24 mouse cellular contexts compared by ENCODE assay signal in genomic region chr13:51253371-51253770, GRCm38 (mm10).
A peak's percentile ranks its signal among the peaks of the same experiment; 100 is the strongest.
DNase-seq lines count a peak whose midpoint lies in the region; ATAC-seq and TF ChIP-seq lines count a peak whose summit lies in the region.
"Had no signal": no experiment of that assay in that cellular context is flagged by ENCODE, and none has a peak within 500 bp of the region (broad histone marks: within the 10 kb centered on the region; RNA-seq: fewer than 3 reads in every experiment).

No protein-coding gene starts in this region.

- POLR2A ChIA-PET in Patski (lab: Charles Lee), result no interaction called here

- no peak for ATAC-seq in Patski
- ATAC-seq: activated CD4-positive, CD25-positive, alpha-beta regulatory T cell, adult 4 months; CD4-positive, CD25-positive, alpha-beta regulatory T cell, adult 4 months; forebrain, embryonic 14.5 days; forebrain, embryonic 16.5 days had no signal

- TF ChIP-seq CTCF in Patski (IDR thresholded peaks at IDR 0.05), result no peak

- H3K27me3 ChIP-seq in Patski, result no peaks in the 10 kb centered on the region
- H3K27me3 ChIP-seq: CH12.LX; embryonic facial prominence, embryonic 13.5 days; embryonic facial prominence, embryonic 15.5 days; forebrain, embryonic 12.5 days had no signal

- CTCF ChIA-PET in Patski (lab: Charles Lee), result no interaction called here

- DNase-seq in Muller cell, postnatal 12 days (ENCODE audit: inconsistent ontology term), result peak; percentile 68
- DNase-seq in Patski (ENCODE audit: low read depth, low spot score), result peak; percentile 20
- DNase-seq in left cerebral cortex, postnatal 10 days (ENCODE audit: extremely low spot score in 1 of 2, low spot score in 2 of 2), result no peak
- DNase-seq in spleen, postnatal 4 days (ENCODE audit: low spot score in 2 of 2), result no peak
- no peak for DNase-seq in thymus, postnatal 10 days (ENCODE audit: low spot score in 2 of 2)
- DNase-seq: adrenal gland, adult 2 months; adrenal gland, postnatal 10 days; adrenal gland, postnatal 25 days; B cell, adult 2 months; cerebellum, adult 11 months; cerebellum, adult 18-20 months; cerebellum, adult 8-10 months; cerebellum, adult 9-11 months; cerebellum, postnatal 14 days; cerebellum, postnatal 36 days; embryo, embryonic 11 days had no signal

- intact Hi-C loops in left cerebral cortex, postnatal 10 days (cut with DNase I), result no loop called here

- in situ Hi-C loops in Patski (cut with MboI; ENCODE audit: low pct_unique_long_range_greater_than_20kb), result no loop called here

Comparison
In these comparisons a context has a peak if more than half of its experiments do, and no peak if none do; other contexts are left out.
1. DNase-seq: peak in Muller cell, postnatal 12 days (single experiment) and Patski (single experiment); none in left cerebral cortex, postnatal 10 days (0 of 2), spleen, postnatal 4 days (0 of 2) and thymus, postnatal 10 days (0 of 2).